Mouse (Mus musculus): ENCODE measurements around the gene Gpsm1. TPM values are rescaled to one million over a fixed set of nuclear protein-coding genes. Genes with fewer than 3 reads are reported as not detected.

The Gpsm1 gene
- polyA plus RNA-seq (2017; shearing (Covaris generic)) = 18.4 TPM

GRCm38 (mm10) chr2:26315072-26315924 is at the start of gene Gpsm1:
Gene Gpsm1, plus strand, starts transcription at chr2:26315515.

DNA sequence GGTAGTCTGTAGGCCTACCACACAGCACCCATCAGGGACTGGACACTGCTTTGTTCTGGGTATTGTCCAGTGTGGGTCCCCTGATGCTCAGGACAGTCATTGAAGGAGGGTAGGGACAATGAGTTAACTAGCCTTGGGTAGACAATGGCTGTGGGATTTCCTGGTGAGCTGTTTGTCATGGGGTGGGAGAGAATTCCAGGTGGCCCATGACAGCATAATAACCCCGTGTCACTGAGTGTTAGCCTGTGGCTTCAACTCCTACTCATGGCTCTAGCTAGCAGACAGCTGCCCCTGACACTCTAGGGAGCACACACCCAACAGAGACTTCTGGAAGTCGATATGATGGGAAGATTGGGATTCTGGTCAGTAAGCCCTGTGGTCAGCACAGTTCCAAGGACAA is 20.9 kb upstream of the Gpsm1 start, which contains the start of gene Ccdc187:
TSS of gene Ccdc187 (minus strand) at position 101 of the 400 bp plus-strand sequence.

GRCm38 (mm10) chr2:26351358-26352290 is 36.3 kb downstream of the Gpsm1 start, which contains the start of gene Dnlz:
Gene Dnlz, minus strand, starts transcription at chr2:26352110.

GRCm38 (mm10) chr2:26360772-26361171 is 45.5 kb downstream of the Gpsm1 start, which contains the start of gene Card9:
Gene Card9, minus strand, starts transcription at chr2:26360918.

GRCm38 (mm10) chr2:26380131-26380771 is 64.9 kb downstream of the Gpsm1 start, which contains the start of gene Snapc4:
Gene Snapc4, minus strand, starts transcription at chr2:26380653.

GRCm38 (mm10) chr2:26389154-26389690 is 73.9 kb downstream of the Gpsm1 start, which contains the start of the genes Entr1 and Pmpca:
Gene Entr1, minus strand, starts transcription at chr2:26389316.
Gene Pmpca, plus strand, starts transcription at chr2:26389339.

Other genes with a start within 250 kb of the Gpsm1 start
- gene Nacc2, start 192.3 kb upstream of the Gpsm1 start, polyA plus RNA-seq (2017; shearing (Covaris generic)) = 4.3 TPM
- not detected for gene Lhx3, start 107.2 kb upstream of the Gpsm1 start, polyA plus RNA-seq (2017; shearing (Covaris generic))
- 6.3 TPM for gene Qsox2, start 78.0 kb upstream of the Gpsm1 start, polyA plus RNA-seq (2017; shearing (Covaris generic))
- not detected for gene Ccdc187, start 21.0 kb upstream of the Gpsm1 start, polyA plus RNA-seq (2017; shearing (Covaris generic))
- gene Dnlz, start 36.6 kb downstream of the Gpsm1 start, polyA plus RNA-seq (2017; shearing (Covaris generic)) = 8.5 TPM
- 2.3 TPM for gene Card9, start 45.4 kb downstream of the Gpsm1 start, polyA plus RNA-seq (2017; shearing (Covaris generic))
- 63.6 TPM for gene Snapc4, start 65.1 kb downstream of the Gpsm1 start, polyA plus RNA-seq (2017; shearing (Covaris generic))
- gene Entr1, start 73.8 kb downstream of the Gpsm1 start, polyA plus RNA-seq (2017; shearing (Covaris generic)) = 202 TPM
- gene Pmpca, start 73.8 kb downstream of the Gpsm1 start, polyA plus RNA-seq (2017; shearing (Covaris generic)) = 59.7 TPM
- 32.9 TPM for gene Inpp5e, start 93.7 kb downstream of the Gpsm1 start, polyA plus RNA-seq (2017; shearing (Covaris generic))
- 58.3 TPM for gene Sec16a, start 129.7 kb downstream of the Gpsm1 start, polyA plus RNA-seq (2017; shearing (Covaris generic))
- 41.7 TPM for gene Notch1, start 201.1 kb downstream of the Gpsm1 start, polyA plus RNA-seq (2017; shearing (Covaris generic))